Mouse (Mus musculus) heart, adult 2 months (tissue): ENCODE results near the gene Acmsd.

ENCODE experiments used
- CTCF ChIP-seq: fragments of 200-600 bp; IDR thresholded peaks from 2 replicates; pipeline ENCODE4 v1.8.1; 2022; ENCODE audit warnings: antibody characterized with exemption, mild to moderate bottlenecking, moderate library complexity
- EP300 ChIP-seq: fragments of 200-500 bp; IDR thresholded peaks from 2 replicates; pipeline ENCODE4 v1.6.1; 2011; ENCODE audit warnings: low read depth, low read length, control low read depth; ENCODE audit not compliant: insufficient read depth
- POLR2A ChIP-seq: fragments of 200-500 bp; IDR thresholded peaks from 2 replicates; pipeline ENCODE4 v1.6.1; 2011; ENCODE audit warnings: mild to moderate bottlenecking, low read depth, low read length, control low read depth; ENCODE audit not compliant: insufficient read depth

- TF ChIP-seq POLR2A (no peak), CTCF (no peak), EP300 (no peak)
Observed at GRCm38 (mm10) chr1:127706269-127706668, 22.9 kb upstream of the Acmsd start.
